Mouse (Mus musculus) thymus, postnatal 25 days (tissue): ENCODE data around the gene Gm20388.
"Not testable (repeated sequence)": the region's sequence is repeated elsewhere in the genome, so short reads cannot be mapped to it uniquely, and the experiment has no call there.

ENCODE experiments used
- DNase-seq: peaks from one replicate; pipeline ENCODE4 v3.0.0; 2022

Gene Gm20388

DNA sequence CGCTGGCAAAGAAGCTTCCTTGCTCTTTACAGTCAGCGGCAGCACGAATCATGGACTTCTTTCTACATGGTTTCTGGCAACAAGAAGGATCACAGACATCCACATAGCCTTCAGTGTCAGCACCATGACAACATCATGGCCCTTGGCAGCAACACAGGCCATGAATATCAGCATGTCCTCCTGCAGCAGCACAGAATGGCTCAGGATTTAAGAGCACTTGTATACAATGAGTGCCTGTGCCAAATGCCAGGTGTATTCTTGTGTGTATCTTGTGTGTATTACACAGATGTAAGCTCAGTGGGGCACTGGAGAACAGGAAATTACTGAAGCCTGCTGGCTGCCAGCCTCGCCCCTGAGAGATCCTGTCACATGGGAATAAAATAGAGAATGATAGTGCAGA, 4263.0 kb downstream of the Gm20388 start:
- DNase-seq, result peak; percentile 35

DNA sequence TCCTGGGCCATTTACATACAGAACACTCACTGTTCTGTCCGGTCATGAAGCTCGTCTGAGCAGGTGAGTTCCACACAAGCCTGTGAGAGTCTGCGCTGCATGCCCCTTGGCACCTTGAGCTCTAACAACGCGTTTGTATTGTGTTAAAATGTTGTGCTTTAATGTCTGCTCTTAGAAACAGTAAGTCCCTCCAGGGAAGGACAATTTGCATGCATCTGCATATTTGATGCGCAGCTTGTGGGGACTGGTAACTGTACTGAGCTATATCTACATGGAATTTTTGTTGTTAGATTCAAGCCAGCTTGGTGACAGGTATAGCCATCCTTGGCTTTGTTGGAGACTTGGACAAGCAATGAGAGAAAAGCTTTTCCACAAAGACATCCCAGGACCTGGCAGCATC, 4265.5 kb downstream of the Gm20388 start:
- no peak for DNase-seq

DNA sequence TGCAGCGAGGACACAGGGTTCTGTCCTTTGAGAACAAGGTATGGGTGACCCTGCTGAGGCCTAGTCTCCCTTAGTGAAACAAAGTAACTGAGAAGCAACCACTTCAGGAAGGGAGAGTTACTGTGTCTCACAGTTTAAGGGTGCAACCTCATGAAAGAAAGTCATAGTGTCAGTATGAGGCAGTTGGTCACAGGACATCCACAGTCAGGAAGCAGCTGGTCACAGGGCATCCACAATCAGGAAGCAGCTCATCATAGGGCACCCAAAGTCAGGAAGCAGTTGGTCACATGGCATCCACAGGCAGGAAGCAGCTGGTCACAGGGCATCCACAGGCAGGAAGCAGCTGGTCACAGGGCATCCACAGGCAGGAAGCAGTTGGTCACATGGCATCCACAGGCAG, 4266.5 kb downstream of the Gm20388 start:
- not testable (repeated sequence) for DNase-seq

DNA sequence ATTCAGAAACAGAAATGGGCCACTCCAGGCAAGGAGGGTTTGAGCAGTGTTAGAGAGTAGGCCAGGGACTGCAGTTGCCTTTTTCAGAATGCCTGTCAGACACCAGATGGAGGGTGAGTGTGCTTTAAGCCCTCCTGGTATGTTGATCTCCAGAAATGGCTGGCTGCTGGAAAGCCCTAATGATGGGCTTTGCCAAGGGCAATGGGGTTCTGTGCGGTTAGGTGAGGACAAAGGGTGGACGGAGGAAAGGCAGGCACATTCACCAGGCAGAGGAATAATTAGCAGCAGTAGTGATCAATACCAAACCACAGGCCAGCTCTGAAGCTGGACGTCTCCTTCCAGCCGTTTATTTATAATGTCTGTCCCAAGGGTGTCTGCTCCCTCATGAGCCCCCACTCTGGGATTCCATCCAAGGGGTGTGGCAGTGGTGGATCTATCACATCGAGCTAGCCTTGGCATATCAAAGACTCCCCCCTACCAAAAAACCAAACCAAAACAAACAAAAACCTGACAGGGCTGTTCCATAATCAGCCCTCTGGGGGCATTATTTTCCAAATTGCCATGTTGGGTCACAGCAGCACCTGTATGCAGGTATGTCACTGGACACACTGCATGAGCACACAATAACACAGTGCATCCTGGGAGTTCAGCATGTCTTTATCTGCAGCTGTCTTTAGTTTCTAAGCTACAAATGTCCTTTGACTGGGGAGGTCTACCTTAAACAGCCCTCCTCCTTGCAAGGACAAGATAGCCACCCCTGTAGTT, 4270.2 kb downstream of the Gm20388 start:
- DNase-seq, result no peak

DNA sequence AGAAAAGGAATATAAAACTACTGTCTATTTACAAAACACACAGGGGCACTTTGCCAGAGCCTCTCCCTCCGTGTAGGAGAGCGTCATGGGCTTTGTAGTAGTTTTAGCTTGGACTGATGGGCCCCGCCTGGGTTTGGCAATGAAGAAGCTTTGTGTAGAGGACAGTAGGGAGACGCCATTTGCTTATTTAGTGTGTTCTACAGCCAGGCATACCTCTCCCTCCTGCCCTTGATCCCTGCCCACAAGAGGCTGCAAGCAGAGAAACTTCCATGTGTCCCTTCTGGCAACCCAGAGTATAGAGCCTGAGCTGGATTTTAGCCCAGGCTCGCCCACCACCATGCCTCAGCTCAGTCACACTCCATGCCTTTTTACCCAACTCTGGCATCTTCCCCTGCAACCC, 4271.1 kb downstream of the Gm20388 start:
- DNase-seq, result no peak

DNA sequence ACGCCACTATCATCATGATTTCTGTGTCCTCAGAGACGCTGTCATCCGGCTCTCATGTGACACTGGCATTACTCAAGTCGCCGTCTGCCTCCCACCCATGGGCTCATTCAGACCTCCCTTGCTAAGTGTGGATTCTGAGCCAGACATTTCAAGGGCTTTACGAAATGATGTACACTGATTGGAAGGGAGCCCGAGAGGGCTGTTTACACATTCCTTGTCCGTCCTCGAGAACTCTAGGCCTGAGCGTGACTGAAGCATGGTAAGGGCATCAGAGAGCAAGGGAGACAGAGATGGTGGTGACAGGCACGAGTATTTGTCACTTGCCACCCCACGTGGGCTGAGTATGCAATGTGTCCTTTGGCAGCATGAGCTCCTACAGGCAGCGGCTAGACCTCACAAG, 4271.6 kb downstream of the Gm20388 start:
- DNase-seq, result no peak

DNA sequence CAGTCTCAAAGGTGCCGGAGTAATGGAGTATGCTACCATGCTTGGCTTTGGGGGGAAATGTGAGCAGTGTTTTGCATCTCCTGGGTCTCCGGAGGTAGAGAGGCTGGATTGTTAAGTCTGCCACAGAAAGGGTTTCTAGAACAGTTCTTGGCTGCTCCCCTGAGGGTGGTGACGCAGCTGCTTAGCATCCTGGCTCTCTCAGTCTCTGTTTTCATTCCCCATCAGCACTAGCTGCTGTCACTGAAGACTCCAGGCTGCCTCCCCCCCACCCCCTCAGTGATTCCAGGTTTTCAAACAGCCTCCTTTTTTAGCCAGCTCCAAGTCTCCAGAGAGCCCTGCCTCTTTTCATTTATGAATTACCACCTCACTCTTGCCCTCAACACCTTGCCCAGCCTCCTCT, 4273.4 kb downstream of the Gm20388 start:
- no peak for DNase-seq

DNA sequence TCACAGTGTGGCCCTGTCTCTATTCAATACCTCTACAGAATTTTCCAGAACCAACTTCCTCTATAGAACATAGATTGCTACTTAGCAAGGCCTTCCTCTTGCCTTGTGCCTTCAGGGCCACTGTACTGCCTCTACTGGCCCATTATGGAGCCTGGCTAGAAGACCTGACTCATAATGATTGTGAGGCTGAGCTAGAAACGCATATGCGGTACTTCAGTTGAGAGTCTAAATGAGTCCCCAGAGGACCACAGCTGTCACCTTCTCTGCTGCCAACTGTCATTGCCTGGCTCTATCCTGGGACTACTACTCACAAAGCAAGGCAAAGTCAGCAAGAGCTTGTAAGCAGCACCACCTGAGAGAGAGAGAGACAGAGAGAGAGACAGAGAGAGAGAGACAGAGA, 4273.9 kb downstream of the Gm20388 start:
- no peak for DNase-seq

DNA sequence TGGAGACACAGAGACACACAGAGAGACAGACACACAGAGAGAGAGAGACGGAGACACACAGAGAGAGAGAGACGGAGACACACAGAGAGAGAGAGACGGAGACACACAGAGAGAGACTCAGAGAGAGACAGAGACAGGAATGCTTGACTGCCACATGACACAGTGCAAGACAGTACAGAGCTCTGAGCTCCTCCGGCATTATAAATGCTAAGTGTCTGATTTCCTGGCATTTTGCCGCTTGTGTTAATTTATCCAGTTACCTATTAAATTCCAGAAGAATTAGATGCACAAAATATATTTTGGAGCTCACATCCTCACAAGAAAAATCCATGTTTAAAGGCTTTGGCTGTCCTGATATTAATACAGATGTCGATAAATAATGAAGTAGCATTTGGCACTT, 4274.4 kb downstream of the Gm20388 start:
- DNase-seq, result no peak

DNA sequence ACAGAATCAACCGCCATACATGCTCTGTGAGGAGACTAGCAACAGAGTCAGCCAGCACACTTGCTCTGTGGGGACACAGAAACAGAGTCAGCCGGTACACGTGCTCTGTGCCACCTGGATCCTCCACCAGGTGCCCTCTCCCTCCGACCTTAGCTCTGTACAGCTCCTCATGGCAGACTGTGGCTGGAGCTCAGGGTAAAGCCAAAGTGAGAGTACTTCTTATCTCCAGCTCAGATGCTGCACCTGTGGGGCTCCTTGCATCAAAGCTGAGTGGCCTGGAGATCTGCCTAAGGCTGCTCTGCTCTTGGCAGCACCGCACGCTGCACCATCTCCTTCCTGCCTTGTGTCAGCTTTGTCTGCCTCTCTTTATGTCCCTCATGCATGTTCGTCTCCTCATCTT, 4279.7 kb downstream of the Gm20388 start:
- peak; percentile 62 for DNase-seq

DNA sequence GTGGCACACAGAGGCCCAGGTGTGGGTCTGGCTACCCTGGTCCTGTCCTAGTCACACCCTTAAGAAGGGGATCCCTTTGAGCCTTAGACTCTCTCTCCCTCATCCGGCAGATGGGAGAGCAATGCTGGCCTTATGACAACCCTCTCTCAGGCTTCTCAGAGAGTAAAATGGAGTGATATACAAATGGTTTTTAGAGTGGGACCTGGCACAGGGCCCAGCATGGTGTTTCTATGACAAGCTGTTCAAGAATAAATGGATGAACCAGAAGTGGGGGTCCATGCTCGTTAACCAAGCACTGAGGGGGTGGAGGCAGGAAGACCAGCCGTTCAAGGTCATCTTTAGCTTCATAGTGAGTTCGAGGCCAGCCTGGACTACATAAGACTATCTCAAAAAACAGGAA, 4281.6 kb downstream of the Gm20388 start:
- no peak for DNase-seq

DNA sequence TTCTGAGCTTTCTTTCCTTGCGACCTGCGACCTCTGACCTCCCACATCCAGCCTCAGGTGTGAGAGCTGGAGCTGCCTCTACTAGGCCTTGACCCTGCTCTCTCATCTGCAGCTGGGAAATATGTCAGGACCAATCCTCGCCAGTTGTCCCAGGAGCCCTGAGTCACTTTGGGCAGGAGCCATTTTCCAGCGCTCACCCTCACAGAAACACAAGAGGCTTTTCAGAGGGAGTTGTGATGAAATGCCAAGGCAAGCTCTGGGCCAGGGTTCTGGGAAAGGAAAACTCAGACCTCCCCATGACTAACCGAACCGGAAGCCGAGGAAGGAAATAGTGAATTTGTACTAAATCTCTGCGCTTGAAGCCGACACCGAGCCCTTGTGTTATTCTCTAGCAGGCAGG, 4282.3 kb downstream of the Gm20388 start:
- no peak for DNase-seq

DNA sequence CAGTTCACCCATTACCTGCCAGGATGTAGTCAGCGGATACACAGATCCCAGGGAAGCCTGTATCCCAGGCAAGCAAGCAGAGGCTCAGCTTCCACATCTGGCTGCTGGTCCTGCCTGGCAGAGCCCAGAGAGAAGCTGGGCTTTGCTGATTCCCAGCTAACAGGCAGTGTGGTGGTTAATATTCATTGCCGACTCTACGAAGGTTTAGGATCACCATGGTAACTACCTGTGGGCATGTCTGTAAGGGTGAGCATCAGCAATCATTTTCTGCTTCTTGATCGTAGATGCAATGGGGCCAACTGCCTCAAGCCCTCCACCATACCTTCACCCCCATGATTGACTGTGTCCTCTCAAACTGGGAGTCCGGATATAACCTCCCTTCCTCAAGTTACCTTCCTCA, 4283.4 kb downstream of the Gm20388 start:
- no peak for DNase-seq

DNA sequence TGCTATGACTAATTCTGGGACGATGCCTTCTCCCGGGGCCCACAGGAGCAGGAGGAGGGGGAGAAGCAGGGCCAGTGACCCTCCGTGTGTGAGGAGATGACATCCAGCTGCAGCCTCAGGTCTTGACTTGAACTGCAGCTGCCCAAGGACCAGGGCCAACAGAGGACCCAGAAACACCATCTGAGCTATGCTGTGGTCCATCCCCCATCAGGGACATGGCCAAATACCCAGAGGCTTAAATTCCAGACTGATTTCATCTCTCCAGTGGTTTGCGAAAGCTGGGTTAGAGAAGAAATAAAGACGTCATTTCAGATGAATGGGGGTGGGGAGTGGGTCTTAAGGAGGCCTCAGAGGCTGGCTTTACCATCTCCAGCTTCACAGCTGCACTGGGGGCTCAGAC, 4285.6 kb downstream of the Gm20388 start:
- DNase-seq, result no peak

DNA sequence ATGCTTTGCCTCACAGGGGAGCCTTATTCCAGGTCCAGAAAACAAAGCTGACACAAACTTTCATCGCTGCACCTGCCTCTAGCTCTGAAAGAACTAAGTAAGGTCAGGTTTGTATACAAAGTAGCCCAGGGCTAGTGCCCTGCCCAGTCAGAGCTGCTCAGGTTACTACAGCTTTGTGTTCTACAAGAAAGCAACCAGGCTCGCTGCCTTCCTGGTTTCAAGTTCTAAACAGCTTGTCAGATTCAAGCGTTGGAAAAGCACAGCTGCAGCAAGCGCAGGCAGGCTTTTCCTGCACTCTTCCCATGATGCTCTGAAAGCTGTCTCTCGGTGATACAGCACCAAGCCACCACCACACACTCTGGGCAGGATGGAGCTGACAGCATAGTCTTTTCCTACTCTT, 4286.2 kb downstream of the Gm20388 start:
- no peak for DNase-seq

DNA sequence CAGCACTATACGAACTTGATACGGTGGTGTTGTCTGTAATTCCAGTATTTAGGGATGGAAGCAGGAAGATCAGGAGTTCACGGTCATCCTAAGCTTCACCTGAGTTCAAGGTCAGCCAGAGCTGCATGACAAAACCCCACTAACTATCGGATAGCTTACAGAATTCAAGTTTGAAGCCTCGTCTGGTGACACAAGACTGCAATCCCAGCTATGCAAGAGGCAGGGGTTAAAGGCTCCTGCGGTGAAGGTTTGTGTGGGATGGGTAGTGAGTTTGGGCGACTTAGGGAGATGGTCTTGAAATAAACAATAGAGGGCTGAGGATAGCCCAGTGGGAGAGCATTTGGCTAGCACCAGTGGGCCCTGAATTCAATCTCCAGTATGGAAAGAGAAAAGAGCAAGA, 4287.6 kb downstream of the Gm20388 start:
- no peak for DNase-seq

DNA sequence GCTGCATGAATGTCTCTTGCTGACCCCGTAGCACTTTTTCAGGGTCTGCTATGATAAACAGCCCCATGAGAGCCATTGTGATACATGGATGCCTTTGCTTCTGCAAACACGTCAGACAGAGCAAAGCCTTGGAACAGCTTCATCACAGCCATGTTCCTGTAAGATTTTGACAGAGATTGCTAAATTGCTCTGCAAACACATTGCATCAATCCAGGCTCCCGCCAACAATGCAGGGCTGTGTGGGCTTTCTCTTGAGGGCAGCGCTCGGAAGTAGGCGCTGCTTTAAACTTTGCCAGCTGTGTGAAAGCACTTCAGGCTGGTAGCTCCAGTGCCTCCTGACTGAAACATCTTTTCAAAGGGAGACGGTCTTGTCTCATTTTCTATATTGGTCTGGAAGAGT, 4289.8 kb downstream of the Gm20388 start:
- no peak for DNase-seq

DNA sequence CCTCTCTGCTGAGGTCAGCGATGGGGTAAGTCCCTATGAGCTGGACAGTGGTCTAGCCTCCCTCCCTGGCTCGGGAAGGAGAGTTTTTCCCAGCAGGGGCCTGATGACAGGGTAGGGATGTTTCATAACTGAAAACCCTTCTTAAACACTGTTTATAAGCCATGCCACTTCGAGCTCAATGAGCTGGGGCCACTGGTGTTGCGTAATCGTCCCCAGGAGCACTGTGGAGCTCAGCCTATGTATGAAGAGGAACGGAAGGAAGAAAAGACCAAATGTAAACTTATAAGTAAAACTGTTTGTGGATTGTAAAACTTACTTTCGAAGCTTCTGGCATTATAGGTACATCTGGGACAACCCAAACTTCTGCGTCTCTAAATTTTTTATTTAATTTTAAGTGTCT, 4291.1 kb downstream of the Gm20388 start:
- DNase-seq, result no peak

DNA sequence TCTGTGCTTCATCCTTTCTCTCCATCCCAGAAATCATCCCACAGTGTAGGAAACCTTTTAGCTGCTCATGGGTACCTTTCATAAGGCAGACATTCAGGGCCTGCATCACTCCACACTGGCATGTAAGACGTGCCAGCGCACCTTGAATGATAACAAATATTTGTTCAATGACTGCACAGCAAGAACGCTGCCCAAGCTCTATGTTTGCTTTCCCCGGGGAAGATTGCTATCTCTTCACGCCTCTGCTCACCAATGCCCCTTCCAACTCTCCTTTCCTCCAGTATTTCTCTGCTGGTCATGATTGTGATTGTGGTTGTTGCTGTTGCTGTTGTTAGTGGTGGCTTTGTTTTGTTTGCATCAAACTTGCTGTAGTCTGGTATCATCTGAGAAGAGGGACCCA, 4292.3 kb downstream of the Gm20388 start:
- no peak for DNase-seq

DNA sequence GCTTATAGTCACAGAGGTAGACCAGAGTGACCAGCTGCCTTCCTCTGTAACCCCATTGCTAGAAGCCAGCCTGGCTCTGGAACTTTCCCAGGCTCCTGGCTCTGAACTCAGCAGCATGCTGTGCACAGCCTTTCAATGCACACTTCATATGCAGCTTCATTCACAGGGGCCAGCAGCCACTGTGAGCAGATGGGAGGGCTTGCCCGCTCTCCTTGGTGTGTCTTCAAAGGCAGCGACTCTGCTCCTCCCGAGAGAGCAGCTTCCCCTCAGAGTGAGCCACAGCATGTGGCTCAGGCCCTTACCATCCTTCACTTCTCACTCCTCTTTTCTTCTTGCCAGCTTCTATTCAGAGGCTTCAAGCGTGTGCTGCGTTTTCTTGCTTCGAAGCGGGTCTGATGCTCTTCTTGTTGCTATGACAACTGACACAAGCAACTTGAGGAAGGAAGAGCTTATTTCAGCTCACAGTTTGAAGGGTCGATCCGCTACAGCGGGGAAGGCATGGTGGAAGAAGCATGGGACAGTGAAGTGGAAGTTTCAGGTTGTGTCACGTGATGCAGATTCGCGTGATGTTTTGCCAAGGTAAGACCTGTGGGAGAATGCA, 4293.5 kb downstream of the Gm20388 start:
- DNase-seq, result no peak

DNA sequence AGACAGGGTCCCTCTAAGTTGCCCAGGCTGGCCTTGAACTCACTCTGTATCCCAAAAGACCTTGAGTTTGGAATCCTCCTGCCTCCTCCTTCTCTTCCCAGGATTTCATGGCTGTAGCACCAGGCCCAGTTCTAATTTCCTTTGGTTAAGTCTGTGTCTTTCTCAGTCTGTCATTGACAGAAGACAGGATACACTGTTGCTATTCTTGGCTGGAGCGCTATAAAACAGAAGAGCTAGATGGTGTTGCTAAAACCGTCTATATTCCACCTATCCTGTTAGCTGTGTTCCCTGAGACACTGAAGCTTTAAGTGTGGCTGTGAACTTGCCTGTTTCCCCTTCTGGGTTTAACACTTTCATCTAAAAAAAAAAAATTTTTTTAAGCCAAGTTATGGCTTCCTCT, 4301.5 kb downstream of the Gm20388 start:
- DNase-seq, result no peak

DNA sequence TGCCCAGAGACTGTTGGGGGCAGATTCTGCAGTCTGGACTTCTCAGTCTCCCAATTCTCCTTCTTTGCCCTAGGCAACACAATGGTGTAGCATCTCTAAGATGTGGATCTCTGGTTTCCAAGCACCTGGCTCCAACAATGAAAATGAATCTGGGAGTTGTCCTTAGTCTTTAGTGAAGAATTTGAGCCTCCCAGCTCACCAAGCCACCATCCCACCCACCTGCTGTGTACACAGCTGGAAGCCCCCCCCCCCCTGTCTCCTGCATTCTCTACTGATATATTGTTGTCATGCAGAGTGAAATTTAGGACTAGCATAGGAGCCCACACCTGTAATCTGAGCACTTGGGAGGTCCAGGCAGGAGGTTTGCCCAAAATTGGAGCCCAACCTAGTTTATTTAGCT, 4306.3 kb downstream of the Gm20388 start:
- no peak for DNase-seq

DNA sequence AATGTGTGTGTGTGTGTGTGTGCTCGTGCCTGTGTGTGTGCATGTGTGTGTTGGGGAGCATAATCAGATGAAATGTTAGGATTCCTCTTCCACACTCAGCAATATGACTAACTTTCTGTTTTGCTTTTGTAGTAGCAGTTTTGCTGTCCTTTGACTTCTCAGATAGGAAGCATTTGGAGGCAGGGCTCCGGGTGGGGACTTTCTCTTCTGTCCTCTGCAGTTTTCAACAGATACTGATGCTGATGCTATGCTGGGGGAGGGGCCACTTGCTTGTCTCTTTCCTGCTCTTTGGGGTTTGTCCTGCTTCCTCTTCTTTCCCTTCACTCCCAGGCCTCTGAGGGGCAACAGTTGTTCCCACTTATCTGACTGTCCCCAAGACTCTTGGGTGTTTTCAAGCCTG, 4319.2 kb downstream of the Gm20388 start:
- DNase-seq, result no peak

DNA sequence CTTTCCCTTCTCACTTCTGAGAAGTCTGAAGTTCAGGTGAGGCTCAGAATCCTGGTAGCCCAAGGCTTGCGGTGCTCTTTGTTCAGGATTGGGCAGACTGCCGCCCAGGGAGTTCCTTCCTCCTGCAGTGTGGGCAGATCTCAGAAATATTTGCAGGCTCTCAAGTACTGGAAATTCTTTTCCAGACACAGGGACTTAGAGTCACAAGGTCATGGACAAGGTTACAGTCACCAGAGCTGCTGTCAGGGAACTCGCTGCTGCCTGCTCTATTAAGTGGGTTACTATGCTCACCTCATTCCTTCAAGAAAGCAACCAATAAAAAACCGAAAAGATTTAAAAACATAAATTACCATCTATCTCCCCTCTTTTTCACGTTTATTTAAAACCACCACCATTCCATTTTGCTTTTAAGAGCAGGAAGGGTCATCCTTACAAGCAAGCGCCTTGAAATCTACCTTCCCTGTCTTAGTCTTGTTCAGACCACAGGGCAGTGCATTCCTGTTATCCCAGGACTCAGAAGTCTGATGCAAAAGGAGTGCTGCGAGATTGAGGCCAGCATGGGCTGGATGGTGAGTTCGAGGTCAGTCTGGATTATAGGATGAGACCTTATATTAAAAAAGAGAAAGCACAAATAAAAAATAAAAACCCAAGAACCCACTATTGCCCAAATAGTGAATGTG, 4320.0 kb downstream of the Gm20388 start:
- DNase-seq, result no peak

DNA sequence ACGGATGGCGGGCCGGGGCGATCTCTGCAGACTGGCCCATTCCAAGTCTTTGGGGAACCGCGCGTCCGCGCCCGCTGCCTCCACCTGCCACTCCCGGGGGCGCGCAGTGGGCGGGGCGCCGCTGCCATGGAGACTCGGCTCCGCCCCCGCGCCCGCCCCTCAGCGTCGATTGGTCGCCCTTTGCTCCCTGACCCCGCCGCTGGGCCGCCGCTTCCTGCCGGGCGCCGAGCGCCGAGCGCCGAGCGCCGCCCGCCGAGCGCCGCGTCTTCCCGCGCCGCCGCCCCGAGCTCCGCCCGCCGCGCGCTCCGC, 4320.5 kb downstream of the Gm20388 start, which contains the start of gene Galnt2:
Gene Galnt2 (plus strand): TSS at position 216 of the 309 bp plus-strand sequence.
- DNase-seq, result peak; percentile 94
